Mouse (Mus musculus): ENCODE measurements at regions not wholly inside any gene's neighbourhood (a gene's known extent, or its start where the extent isn't known, plus 50 kb on each side); places are given as distances from the start of the nearest gene placed in this dataset.
"Not testable (repeated sequence)": the region's sequence is repeated elsewhere in the genome, so short reads cannot be mapped to it uniquely, and the experiment has no call there.

DNA sequence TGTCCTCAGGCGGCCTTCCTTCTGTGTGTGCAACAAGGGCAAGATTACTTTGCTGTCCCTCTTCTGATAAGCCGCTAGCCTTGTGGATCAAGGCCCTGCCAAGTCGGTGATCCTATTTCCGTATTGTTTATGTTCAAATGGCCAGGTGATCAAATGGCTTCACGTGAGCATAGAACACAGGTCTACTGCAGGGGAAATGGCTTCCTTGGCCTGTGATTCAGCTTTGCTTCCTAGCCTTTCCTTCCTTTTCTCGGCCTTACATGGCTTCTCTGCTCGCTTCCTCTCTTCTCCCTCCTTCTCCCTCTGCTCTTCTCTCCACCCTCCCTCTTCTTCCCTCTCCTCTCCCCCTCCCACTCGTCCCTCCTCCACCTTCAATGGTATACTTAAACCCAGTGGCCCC lies 77.4 kb upstream of the Atxn1 start:
- DNase-seq: no peak
- intact Hi-C loops (cut with DNase I): no loop called here

DNA sequence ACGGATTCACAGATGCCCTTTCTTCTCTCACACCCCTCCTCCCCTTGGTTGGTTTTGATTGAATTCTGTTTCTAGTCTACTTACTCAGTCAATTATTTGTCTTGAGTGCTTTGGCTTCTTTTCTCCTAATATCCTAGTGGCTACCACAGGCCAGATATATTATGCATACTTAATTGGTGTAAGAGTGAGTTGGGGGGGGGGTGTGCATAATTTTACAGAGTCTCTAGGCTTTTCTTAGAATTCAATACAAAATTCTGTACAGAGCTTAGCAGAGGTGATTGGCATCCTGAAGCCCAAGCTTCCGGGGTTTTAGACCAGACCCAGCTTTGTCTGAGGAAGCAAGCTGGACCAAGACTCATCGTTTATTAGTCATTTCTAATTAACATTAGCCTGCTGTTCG lies 76.7 kb upstream of the Atxn1 start:
- intact Hi-C loops (cut with DNase I): no loop called here
- DNase-seq: no peak

DNA sequence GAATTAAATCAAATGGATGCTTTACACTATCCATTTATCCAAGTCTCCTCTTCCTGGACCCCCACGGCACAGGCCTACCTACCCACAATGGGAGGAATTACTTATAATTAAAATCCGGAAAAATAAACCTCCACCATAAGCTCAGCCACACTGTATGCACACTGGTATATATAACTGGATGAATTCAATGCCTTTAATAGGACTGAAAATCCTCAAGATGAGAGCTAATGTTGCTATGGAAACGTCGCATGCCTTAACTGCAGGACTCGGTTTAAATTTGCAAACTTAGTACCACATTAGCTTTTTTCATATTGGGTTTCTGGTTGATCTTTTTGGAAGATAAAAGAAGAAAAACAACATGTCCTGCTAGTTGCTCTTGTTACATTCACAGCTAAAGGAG lies 75.3 kb upstream of the Atxn1 start:
- intact Hi-C loops (cut with DNase I): no loop called here
- DNase-seq: no peak

DNA sequence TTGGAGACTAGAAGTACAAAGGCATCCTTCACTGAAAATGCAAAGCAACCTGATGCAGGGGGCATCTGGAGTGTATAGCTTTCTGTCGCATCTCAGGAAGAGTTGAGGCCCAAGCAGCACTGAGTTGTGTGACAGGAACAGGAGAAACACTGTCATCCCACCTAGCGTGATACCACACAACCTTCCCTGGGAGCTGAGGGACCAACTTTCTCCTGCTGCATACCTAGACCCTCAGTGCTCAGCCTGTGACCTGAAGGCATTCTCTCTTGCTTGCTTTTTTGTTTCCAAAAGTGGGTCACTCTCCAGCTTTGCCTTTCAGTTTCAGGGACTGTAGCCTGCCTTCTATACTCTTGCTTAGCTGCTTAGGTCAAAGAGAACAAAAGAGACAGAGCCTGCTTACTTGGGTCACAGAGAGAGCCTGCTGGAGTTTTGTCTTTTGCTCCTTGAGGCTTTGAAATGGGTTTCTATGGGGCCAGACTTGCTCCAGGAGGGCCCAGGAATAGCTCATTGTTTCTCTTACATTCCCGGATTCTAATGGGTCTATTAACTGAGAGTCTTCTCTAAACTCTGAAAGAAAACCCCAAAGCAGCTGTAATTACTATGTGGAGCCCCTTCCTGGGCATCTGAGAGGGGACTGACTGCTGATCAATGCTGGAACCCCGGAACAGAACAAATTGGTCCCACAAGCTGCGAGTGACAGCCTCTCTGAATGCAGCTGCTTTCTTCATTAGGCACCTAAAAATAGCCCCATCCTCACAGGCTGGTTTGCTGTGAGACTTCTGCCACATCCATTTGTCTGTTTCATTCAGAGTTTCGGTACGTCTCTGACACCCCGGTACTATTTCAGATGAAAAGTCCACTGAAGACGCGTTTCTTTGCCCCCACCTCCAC lies 73.9 kb upstream of the Atxn1 start:
- intact Hi-C loops (cut with DNase I): no loop called here
- no peak for DNase-seq

DNA sequence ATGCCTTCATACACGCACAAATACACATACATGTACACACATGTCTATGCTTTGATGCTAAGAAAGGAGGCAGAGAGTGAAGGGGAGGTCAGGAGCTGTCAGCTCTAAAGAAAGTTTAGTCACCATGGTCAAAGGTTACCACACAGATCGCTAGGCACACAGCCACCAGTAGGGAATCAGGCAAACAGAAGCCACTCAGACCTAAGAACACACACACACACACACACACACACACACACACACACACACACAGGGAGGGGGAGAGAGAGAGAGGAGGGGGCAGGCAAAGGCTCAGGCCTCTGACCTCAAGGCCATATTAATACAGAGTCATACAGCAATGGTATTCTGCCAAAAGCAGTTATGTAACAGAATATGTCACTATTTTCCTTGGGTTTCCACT lies 67.5 kb upstream of the Atxn1 start:
- DNase-seq: no peak
- intact Hi-C loops (cut with DNase I): no loop called here

DNA sequence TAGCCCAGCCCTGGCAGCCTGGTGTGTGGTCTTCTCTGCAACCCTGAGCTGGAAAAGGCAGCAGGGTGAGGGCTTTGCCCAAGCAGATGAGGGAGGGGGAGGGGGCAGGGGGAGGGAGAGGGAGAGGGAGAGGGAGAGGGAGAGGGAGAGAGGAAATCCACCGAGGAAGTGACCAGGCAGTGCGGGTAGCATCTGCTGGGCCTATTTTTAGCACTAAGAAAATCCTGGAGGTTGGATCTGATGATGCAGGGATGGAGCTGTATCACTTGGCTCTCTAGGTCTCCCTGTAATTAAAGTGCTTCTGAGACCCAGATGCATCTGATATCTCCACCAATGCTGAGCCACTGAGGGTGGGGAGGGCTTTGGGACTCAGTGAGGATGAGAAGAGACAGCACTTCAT lies 61.2 kb upstream of the Atxn1 start:
- no peak for DNase-seq
- intact Hi-C loops (cut with DNase I): no loop called here

DNA sequence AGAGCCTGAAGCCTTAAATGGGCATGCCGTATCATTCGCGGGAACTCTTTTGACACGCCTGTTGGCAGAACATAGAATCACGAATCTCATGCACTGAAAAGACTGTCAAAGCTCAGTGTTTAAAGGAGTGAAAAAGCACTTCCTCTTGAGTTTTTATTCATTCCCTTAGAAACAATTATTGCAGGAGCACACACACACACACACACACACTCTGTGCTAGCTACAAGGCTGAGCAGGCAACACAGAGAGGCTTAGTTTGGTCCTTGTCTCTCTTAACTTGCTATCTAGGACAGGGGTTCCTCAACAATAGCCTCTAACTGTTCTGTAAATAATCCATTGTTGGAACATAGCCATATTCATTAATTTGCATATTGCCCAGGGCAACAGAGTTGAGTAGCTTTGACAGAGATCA lies 58.8 kb upstream of the Atxn1 start:
- intact Hi-C loops (cut with DNase I): no loop called here
- DNase-seq: no peak

DNA sequence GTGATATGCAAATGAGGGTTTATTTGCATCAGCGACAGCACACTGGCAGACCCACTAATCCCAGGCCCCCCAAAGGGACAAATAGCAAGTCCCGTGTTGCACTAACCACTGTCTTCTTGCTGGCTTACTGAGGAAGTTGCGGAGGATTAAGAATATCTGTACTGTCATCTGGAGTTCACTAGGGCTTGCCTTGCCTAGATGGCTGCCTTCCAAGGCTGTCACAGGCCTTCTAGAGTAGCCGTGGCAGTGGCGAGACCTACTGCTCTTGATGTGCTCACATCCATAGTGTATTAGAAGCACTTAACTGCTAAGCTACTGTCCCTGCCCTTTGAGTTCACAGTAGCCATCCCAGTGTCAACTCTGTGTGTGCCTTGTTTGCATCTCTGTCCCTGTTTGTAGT lies 58.4 kb upstream of the Atxn1 start:
- intact Hi-C loops (cut with DNase I): no loop called here
- no peak for DNase-seq

DNA sequence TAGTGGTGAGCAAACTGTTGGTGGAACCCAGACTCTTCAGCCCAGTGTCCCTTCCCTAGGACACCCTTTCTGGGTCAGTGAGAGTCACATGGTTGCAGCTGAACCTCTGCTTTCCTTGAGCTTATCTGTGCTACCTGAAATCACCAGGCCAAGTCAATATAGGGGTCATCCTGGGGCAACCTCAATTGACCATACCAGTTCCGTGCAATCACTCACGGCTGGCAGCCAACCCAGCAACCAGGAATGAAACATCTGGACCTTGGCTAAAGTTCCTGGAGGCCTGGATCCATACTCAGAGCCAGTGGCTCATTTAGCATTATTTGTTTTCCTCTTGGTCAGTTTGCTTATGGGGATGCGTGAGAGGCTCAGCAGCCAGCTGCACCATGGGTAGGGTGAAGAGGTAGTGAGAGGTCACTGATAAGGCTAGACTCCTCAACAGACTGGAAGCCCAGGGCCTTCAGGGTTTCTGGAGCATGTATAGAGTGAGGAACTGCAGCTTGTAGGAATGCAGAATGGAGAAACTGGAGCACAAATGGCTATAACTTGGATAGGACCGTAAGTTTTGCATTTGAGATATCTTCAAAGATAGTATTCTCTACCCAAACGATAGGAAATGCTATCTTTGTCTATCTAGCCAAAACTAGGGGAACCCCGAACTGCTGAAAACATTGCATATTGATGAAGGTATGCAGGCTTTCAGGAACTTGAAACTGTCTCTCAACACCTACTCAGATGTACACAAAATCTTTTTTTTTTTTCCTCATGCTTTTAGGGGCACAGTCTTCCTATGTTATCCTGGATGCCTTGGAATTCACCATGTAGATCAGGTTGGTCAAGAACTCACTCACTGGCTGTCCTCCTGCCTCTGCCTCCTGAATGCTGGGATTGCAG lies 56.4 kb upstream of the Atxn1 start:
- intact Hi-C loops (cut with DNase I): no loop called here
- DNase-seq: no peak

DNA sequence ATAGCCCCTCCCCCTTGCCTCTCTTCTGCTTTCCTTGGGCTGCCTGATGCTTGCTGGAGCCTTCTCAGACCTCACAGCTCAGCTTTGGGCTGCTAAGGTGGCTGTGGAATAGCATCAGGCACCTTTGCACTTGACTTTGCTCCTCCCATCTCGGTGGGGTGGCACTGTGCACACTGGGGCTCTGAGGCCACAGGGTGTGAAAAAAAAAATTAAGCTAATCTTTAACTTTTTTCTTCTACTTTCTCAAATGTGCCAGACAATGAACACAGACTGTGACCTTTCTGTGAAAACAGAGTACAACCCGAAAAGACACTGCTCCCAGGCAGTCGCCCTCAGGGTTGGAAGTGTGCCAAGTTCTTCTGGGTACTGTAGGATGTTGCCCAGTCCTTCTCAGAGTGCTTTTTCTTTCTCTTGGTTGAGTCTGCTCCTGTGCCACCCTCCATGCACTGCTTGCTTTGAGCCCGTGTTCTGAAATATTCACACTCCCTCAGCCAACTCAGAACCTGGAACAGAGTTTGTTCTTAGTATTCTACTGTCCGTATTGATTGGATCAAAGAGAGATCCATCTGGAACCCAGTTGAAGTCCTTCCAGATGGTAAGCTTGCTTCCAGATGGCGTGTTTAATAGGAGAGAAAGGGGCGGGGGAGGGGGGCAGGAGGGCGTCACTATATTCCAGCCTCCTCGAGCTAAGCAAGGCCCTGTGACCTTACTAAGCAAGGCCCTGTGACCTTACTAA lies 54.8 kb upstream of the Atxn1 start:
- intact Hi-C loops (cut with DNase I): no loop called here
- no peak for DNase-seq

DNA sequence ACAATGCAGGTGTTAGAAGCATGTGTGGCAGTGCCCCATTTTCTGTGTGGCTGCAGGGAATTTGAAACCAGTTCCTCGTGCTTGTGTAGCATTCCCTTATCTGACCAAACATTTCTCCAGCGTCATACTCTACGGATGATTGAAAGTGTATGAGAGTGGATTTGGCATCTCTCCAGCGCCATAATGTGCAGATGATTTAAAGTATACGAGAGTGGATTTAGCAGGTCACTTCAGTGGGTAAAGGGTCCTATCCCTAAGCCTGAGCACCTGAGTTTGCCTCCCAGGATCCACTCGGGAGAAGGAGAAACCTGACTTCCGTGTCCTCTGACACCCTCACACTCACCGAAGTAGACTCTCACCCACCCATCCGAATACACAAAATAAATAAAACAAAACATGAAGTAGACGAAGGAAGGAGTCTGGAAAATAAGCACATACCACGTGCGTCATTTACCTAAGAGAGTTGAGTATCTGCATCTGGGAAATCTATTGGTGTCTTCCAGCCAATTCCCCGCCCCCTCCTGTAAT lies 54.2 kb upstream of the Atxn1 start:
- intact Hi-C loops (cut with DNase I): no loop called here
- no peak for DNase-seq

DNA sequence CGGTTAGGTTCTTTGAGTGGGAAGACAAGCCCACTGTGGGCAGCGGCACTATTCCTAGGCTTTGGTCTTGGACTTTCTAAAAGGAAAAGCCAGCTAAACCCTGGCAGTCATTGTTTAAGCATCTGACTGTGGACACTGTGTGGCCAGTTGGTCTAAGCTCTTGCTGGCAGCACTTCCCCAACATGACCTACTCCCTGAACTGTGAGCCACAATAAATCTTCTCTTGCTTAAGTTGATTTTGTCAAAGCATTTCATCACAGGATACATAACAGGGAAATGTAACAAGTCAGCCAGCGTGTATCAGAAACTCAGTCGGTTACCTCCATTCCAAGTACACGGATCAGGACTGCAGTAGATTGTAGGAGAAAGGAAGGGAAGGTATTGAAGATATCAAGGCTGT lies 52.9 kb upstream of the Atxn1 start:
- DNase-seq: no peak
- intact Hi-C loops (cut with DNase I): no loop called here

DNA sequence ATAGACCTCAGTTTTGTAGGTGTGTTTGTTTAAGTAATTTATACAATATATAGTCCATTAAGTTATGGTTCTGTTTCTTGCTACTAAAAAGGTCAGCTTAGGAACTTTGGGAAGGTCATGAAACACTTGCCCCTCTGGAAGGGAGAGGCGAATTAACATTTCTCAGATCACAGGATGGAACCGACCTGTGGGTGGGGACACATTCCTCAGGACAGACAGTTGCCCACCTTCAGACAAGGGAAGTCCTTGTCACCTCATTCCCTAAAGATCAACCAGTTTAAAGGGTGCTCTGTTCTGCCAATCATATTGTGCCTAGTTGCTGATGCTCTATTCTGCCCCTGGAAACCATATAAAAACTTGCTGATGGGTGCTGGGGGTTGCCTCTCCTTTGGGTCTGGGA lies 52.2 kb upstream of the Atxn1 start:
- intact Hi-C loops (cut with DNase I); DNase-seq: not testable (repeated sequence)

DNA sequence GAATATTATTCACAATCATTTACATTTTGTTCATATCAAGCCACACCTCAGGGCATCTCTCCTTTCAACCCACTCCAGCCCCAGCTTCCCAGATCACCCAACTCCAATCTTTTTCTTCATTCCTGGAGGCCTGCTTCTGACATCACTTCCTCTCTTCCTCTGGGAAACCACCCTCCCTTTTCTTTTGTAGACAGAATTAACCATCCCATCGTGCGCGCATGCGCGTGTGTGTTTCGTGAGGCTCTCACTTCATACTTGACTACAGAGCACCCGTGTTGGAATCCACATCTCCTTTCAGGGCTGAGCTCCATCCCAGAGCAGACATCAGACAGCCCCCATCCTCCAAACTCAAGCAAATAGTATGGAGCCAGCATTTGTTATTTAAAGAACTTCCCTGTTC lies 50.4 kb upstream of the Atxn1 start:
- intact Hi-C loops (cut with DNase I): no loop called here
- no peak for DNase-seq

DNA sequence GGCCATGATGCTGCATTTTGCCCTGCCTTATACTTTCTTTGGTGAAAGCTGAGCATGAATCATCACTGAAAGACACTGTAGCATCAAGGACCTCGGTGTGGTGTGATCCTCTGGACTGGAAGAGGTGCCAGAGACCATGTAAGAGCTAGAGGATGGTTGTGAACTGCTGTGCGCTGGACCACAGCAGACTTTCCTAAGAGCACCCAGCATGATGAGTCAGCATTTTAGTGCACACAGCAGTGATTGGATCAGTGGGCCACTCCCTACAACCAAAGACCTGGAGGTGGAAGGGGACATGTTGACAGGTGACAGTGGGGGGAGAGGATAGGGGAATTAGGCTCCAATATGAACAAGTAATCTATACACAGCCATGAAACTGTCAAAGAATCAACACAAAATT lies 49.8 kb upstream of the Atxn1 start:
- intact Hi-C loops (cut with DNase I): no loop called here

More for the DNA sequence above, 49.8 kb upstream of the Atxn1 start:
- DNase-seq: no peak
